Mouse (Mus musculus) heart, embryonic 16.5 days (tissue): Measurements from ENCODE around the gene Prpf6. TPM values are rescaled to one million over a fixed set of nuclear protein-coding genes. Genes with fewer than 3 reads are reported as not detected.

Experiments
- ATAC-seq: fragments of 200-750 bp; cut with Nextera tagmentation; replicated peaks from 2 replicates; pipeline ENCODE4 v1.8.0; 2017; ENCODE audit warnings: moderate number of reproducible peaks; ENCODE audit not compliant: insufficient read depth, low FRiP score; ENCODE audit errors: extremely low read depth
- H3K27ac ChIP-seq: fragments of 300-500 bp; sonication (generic); 2 replicates; pipeline ENCODE4 v1.5.1; 2014; ENCODE audit warnings: mild to moderate bottlenecking, low read length, control low read depth, moderate library complexity
- H3K27me3 ChIP-seq: fragments of 300-500 bp; sonication (generic); 2 replicates; pipeline ENCODE4 v1.6.1; 2014; ENCODE audit warnings: low read length, mixed read lengths; ENCODE audit not compliant: control insufficient read depth, insufficient read depth
- H3K36me3 ChIP-seq: fragments of 300-500 bp; sonication (generic); 2 replicates; pipeline ENCODE4 v1.6.1; 2014; ENCODE audit not compliant: control insufficient read depth, insufficient read depth
- H3K4me1 ChIP-seq: fragments of 300-500 bp; sonication (generic); 2 replicates; pipeline ENCODE4 v1.6.1; 2014; ENCODE audit warnings: low read length, mixed read lengths; ENCODE audit not compliant: control insufficient read depth, insufficient read depth
- H3K4me2 ChIP-seq: fragments of 300-500 bp; sonication (generic); 2 replicates; pipeline ENCODE4 v1.6.1; 2014; ENCODE audit warnings: low read depth, mild to moderate bottlenecking, control low read depth, low read length
- H3K4me3 ChIP-seq: fragments of 300-500 bp; sonication (generic); 2 replicates; pipeline ENCODE4 v1.5.1; 2014; ENCODE audit warnings: mild to moderate bottlenecking, control low read depth, low read length
- H3K9ac ChIP-seq: fragments of 300-500 bp; sonication (generic); 2 replicates; pipeline ENCODE4 v1.6.1; 2014; ENCODE audit warnings: low read length, control low read depth
- H3K9me3 ChIP-seq: fragments of 300-500 bp; sonication (generic); replicated peaks from 2 replicates; pipeline ENCODE4 v1.6.1; 2016; ENCODE audit warnings: low read length; ENCODE audit not compliant: control insufficient read depth
- WGBS: fragments of 180-500 bp; shearing (Covaris S2); extraction: QIAGEN DNeasy Blood & Tissue Kit; methylation state at CpG from one replicate; pipeline ENCODE4 v1.1.7; 2014; 5-methylcytosine and 5-hydroxymethylcytosine counted together
- polyA plus RNA-seq: library from polyadenylated mRNA; unstranded; fragments of >200 nt; fragmentation: Nextera tagmentation; extraction: Ambion mirVana; gene quantifications from 2 replicates; pipeline ENCODE4 v1.2.1, GENCODE M21; 2015

The Prpf6 gene
- polyA plus RNA-seq, 1 experiment from 2014 or later: 47.4 TPM

DNA sequence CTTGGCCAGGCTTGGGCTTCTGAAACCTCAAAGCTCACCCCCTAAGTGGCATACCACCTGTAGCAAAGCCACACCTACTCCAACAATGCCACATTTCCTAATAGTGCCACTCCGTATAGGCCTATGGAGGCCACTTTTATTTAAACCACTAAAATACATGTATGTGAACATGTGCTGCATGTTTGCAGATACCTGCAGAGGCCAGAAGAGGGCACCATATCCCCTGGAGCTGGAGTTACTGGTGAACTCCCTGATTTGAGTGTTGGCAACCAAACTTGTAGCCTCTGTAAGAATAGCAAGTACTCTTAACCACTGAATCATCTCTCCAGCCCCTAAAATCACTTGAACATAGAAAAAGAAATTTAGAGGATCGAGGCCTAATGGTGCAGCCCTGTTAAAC lies 52.7 kb downstream of the Prpf6 start:
- Histone ChIP-seq H3K27me3 (no peaks in the 10 kb centered on the region), H3K4me3 (no peak overlapping the region), H3K27ac (no peak overlapping the region), H3K36me3 (peaks cover 52% of the 10 kb centered on the region), H3K9ac (no peak overlapping the region), H3K9me3 (no peaks in the 10 kb centered on the region), H3K4me2 (no peak overlapping the region), H3K4me1 (no peaks in the 10 kb centered on the region)
- ATAC-seq: no peak
- 95% methylated on average over 2 of the region's 2 CpGs for WGBS

DNA sequence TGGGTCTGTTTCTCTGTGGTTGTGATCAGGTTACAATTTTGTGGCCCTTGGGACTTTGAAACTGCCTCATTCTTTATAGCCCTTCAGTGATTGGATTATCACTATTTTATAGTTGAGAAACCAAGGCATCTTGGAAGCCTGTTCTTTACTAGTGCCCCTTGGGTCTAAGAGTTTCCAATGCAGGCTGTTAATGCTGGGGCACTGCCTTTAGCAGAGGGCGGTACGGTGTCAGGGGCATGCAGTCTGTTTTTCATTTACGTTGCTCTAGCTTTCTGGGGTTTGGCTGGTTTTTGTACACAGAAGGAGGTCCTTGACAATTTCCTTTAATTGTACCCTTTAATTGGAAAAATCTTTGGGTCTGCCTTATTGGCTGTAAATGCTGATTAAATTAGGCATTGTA lies 54.0 kb downstream of the Prpf6 start:
- no peak for ATAC-seq
- WGBS: 94% methylated on average over 3 of the region's 3 CpGs
- no peak overlapping the region for H3K4me2 ChIP-seq
- H3K4me1 ChIP-seq: no peaks in the 10 kb centered on the region
- H3K9ac ChIP-seq: no peak overlapping the region
- no peak overlapping the region for H3K27ac ChIP-seq
- peaks cover 53% of the 10 kb centered on the region for H3K36me3 ChIP-seq
- H3K9me3 ChIP-seq: no peaks in the 10 kb centered on the region
- no peak overlapping the region for H3K4me3 ChIP-seq
- H3K27me3 ChIP-seq: no peaks in the 10 kb centered on the region

DNA sequence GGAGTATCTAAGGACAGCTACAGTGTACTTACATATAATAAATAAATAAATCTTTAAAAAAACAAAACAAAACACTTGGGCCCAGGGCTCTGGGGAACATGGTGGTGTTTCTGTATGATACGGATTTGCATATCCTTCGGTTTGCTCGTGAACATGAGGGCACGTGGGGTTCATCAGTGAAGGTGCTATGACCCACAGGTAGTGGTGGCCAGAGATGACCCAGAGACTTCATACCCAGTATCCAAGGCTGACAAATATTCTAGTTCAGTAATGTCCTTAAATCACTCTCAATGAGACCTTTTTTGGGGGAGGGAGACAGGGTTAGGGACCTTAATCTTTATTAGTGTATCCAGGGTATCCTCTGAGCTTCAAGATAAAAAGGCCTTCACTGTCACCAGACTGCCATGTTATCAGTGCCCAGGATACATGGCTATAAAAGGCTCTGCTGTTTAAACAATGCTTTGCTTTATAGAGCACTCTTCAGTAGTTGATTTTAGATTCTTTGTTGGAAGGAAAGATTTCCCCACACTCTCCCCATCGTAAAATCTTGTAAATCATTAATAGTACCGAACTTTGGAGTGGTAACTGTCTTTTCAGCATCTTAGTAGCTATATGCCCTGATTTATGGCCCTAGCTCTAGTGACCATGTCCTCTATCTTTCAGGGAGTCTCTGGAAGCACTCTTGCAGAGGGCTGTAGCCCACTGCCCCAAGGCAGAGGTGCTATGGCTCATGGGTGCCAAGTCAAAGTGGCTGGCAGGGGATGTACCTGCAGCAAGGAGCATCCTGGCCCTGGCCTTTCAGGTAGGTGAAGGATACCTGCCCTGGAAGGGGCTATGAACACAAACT lies 55.2 kb downstream of the Prpf6 start:
- 87% methylated on average over 6 of the region's 6 CpGs for WGBS
- H3K9me3 ChIP-seq: no peaks in the 10 kb centered on the region
- H3K4me1 ChIP-seq: no peaks in the 10 kb centered on the region
- no peak for ATAC-seq
- peaks cover 49% of the 10 kb centered on the region for H3K36me3 ChIP-seq
- no peak overlapping the region for H3K9ac ChIP-seq
- no peak overlapping the region for H3K4me3 ChIP-seq
- no peak overlapping the region for H3K4me2 ChIP-seq
- H3K27ac ChIP-seq: no peak overlapping the region
- no peaks in the 10 kb centered on the region for H3K27me3 ChIP-seq

DNA sequence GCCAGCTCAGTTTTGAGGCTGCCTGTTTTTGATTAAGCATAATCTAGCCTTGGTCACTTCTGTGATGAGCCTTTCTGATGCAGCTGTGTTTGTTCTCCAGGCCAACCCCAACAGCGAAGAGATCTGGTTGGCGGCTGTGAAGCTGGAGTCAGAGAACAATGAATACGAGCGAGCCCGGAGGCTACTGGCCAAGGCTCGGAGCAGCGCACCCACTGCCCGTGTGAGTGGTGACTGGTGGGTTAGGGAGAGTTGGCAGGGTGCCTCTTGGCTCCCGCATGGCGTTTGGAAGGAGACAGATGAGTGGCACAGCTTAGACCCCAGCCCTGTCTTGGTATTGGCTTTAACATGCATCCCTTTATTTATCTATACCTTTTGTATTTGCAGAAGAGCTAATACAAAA lies 57.3 kb downstream of the Prpf6 start:
- WGBS: 88% methylated on average over 10 of the region's 10 CpGs
- no peak for ATAC-seq
- Histone ChIP-seq H3K27me3 (no peaks in the 10 kb centered on the region), H3K36me3 (peaks cover 59% of the 10 kb centered on the region), H3K9ac (no peak overlapping the region), H3K27ac (no peak overlapping the region), H3K4me1 (peaks cover 5% of the 10 kb centered on the region), H3K4me2 (no peak overlapping the region), H3K9me3 (no peaks in the 10 kb centered on the region), H3K4me3 (no peak overlapping the region)

DNA sequence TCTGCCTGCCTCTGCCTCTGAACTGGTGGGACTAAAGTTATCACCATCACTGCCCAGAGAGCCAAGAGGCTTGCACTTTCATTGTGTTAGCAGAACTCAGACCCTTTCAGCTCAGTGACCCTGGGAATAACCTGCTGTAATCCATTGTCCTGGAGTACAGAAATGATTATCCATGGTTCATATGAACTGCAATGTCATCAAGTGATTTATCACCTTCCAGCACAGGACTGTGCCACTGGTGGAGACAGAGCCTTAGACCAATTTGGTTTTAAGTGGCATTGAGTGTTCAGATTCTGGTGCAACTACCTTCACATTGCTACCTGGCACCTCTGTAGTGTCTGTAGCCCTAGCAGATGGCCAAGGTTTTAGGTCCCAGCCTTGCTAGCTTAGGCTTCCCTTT lies 61.4 kb downstream of the Prpf6 start:
- H3K27me3 ChIP-seq: no peaks in the 10 kb centered on the region
- no peak overlapping the region for H3K4me3 ChIP-seq
- no peak overlapping the region for H3K27ac ChIP-seq
- H3K4me2 ChIP-seq: no peak overlapping the region
- ATAC-seq: no peak
- H3K4me1 ChIP-seq: peaks cover 7% of the 10 kb centered on the region
- H3K9ac ChIP-seq: no peak overlapping the region
- H3K36me3 ChIP-seq: peaks cover 53% of the 10 kb centered on the region
- no peaks in the 10 kb centered on the region for H3K9me3 ChIP-seq

DNA sequence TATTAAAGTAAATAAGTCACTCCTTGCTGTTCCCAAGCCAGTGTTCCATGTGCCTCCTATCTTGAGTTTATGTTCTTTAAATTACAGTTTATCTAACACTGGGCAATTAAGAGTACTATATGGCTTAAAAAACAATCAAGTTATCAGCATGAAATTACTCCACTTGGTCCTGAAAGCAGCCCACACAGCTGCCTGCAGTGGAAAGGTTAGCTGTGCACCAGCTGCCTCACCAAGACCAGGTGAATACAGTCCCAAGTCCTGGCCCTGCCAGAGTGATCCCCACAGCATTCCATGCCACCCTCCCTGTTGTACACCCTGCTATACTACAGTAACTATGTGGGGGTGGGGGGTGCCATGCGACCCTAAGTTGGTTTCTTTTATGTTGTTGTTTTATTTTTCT lies 61.9 kb downstream of the Prpf6 start:
- no peaks in the 10 kb centered on the region for H3K9me3 ChIP-seq
- ATAC-seq: no peak
- 91% methylated on average over 1 of the region's 1 CpGs for WGBS

DNA sequence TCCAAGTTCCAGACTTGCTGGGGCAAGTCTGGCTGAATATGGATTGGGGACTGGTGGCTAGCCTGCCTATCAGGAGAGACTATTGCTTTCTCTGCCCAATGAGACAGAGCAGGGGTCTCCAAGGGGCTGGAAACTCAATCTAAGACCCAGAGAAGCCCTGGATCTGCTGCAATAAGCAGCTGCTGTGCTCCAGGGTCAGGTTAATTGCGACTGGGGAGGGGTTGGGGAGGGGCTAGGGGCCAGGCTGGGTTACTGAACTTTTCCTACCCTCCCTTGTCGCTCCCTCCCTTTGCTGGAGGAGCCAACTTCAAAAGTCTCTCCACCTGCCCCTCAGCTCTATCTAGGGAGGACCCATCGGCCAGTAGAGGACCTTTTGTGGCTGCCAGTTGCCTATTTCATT lies 65.1 kb downstream of the Prpf6 start, which contains the start of gene Gm29797:
Gene Gm29797 (plus strand): TSS at position 301 of the 400 bp plus-strand sequence.
- no peak for ATAC-seq

More for the DNA sequence above, 61.9 kb downstream of the Prpf6 start:
- Histone ChIP-seq H3K27me3 (no peaks in the 10 kb centered on the region), H3K27ac (no peak overlapping the region), H3K4me2 (no peak overlapping the region), H3K36me3 (peaks cover 49% of the 10 kb centered on the region), H3K4me3 (no peak overlapping the region), H3K4me1 (peaks cover 7% of the 10 kb centered on the region), H3K9ac (no peak overlapping the region)

DNA sequence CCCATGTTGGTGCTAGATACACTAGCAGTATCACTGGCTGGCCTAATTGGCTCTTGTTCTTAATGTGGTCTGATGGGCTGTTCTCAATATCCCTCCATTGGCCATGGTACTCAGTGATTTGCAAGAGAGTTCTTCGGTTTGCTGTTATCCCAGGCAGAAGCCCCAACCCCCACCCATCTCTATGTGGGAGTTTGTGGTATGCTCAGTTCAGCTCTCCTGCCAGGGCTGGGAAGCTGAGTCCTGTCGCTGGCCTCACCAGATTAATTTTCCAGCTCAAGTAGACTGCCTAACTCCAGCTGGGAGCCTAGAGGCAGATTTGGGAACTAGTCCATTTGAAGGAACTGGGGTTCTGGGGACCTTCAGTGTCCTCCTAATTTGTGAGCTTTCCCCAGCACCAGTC lies 65.8 kb downstream of the Prpf6 start:
- WGBS: 37% methylated on average over 2 of the region's 2 CpGs
- Histone ChIP-seq H3K4me3 (no peak overlapping the region), H3K36me3 (peaks cover 22% of the 10 kb centered on the region), H3K27me3 (no peaks in the 10 kb centered on the region), H3K27ac (no peak overlapping the region), H3K4me2 (no peak overlapping the region), H3K9ac (no peak overlapping the region), H3K9me3 (no peaks in the 10 kb centered on the region), H3K4me1 (peaks cover 14% of the 10 kb centered on the region)
- ATAC-seq: no peak

More for the DNA sequence above, 65.1 kb downstream of the Prpf6 start, which contains the start of gene Gm29797:
- no peak within 1 kb of the TSS for H3K9ac ChIP-seq
- H3K4me2 ChIP-seq: no peak within 1 kb of the TSS
- no peak within 1 kb of the TSS for H3K4me3 ChIP-seq
- peaks cover 28% of the 10 kb centered on the region for H3K36me3 ChIP-seq
- H3K4me1 ChIP-seq: peaks cover 14% of the 10 kb centered on the region
- WGBS: 75% methylated on average over 3 of the region's 3 CpGs
- no peaks in the 10 kb centered on the region for H3K9me3 ChIP-seq
- no peak within 1 kb of the TSS for H3K27ac ChIP-seq
- H3K27me3 ChIP-seq: no peaks in the 10 kb centered on the region

DNA sequence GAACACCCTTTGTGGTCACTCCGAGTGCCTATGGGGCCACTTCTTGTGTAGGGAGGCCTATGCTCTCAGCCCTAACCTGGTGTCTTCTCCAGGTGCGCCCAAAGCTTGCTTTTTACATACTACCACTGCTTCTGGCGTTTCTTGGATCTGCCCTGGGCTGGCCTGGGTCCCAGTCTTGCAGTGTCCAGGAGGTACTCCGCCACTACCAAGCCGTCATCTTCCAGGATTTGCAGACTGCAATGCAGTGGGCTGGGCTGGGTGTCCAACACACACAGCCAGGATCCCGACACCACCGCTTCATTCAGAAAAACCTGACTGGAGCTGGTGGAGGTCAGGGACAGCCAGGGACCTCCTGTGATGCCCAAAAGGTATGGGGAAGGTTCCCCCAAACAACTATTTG lies 66.9 kb downstream of the Prpf6 start:
- Histone ChIP-seq H3K4me1 (peaks cover 14% of the 10 kb centered on the region), H3K36me3 (peaks cover 14% of the 10 kb centered on the region), H3K9ac (no peak overlapping the region), H3K9me3 (no peaks in the 10 kb centered on the region), H3K27me3 (no peaks in the 10 kb centered on the region), H3K27ac (peak overlapping the region; percentile 47; the same call in 1 of the 2 replicates), H3K4me2 (no peak overlapping the region), H3K4me3 (no peak overlapping the region)
- WGBS: 83% methylated on average over 7 of the region's 7 CpGs
- ATAC-seq: no peak
